Mouse (Mus musculus): ENCODE data around the gene Smdt1. TPM values are rescaled to one million over a fixed set of nuclear protein-coding genes. Genes with fewer than 3 reads are reported as not detected.
A peak's percentile ranks its signal among the peaks of the same experiment; 100 is the strongest.
"Not testable (repeated sequence)": the region's sequence is repeated elsewhere in the genome, so short reads cannot be mapped to it uniquely, and the experiment has no call there.

Smdt1 gene
- total and polyA plus RNA-seq, 2 experiments from 2014 or later = 226 to 352 TPM

GRCm38 (mm10) chr15:82380714-82381062 is 41.9 kb downstream of the Smdt1 start:
- no peak for TF ChIP-seq CTCF (IDR thresholded peaks at IDR 0.05)
- WGBS = 27% methylated on average over 7 of the region's 7 CpGs
- no peaks in the 10 kb centered on the region for H3K9me3 ChIP-seq (ENCODE audit: low read length)
- H3K4me1 ChIP-seq (ENCODE audit: insufficient read depth, low read length) = no peaks in the 10 kb centered on the region
- peak overlapping the region; percentile 52 for H3K4me2 ChIP-seq (ENCODE audit: low read depth, low read length, poor library complexity, severe bottlenecking)
- H3K4me3 ChIP-seq (ENCODE audit: low read depth, low read length) = peak overlapping the region; percentile 26
- no peaks in the 10 kb centered on the region for H3K36me3 ChIP-seq (ENCODE audit: insufficient read depth, low read length)
- ATAC-seq (ENCODE audit: low FRiP score) = no peak
- H3K27ac ChIP-seq (ENCODE audit: low read depth, low read length) = no peak overlapping the region
- no peak for DNase-seq (ENCODE audit: low spot score)
- 0 out of 2 replicates have a peak overlapping the region, but pooled peaks have one; percentile 36 for H3K9ac ChIP-seq (replicated peaks; ENCODE audit: low read length, poor library complexity, severe bottlenecking)
- H3K27me3 ChIP-seq (ENCODE audit: insufficient read depth, low read length) = no peaks in the 10 kb centered on the region

- H3K4me3 ChIP-seq (ENCODE audit: low read depth, low read length) = no peak overlapping the region
- ATAC-seq (ENCODE audit: low FRiP score) (no peak), DNase-seq (ENCODE audit: low spot score) (no peak)
- 90% methylated on average over 2 of the region's 2 CpGs for WGBS
- no peaks in the 10 kb centered on the region for H3K4me1 ChIP-seq (ENCODE audit: insufficient read depth, low read length)
- no peak overlapping the region for H3K4me2 ChIP-seq (ENCODE audit: low read depth, low read length, poor library complexity, severe bottlenecking)
- H3K36me3 ChIP-seq (ENCODE audit: insufficient read depth, low read length) = no peaks in the 10 kb centered on the region
- no peaks in the 10 kb centered on the region for H3K9me3 ChIP-seq (ENCODE audit: low read length)
- H3K9ac ChIP-seq (replicated peaks; ENCODE audit: low read length, poor library complexity, severe bottlenecking) = no peak overlapping the region
- H3K27me3 ChIP-seq (ENCODE audit: insufficient read depth, low read length) = no peaks in the 10 kb centered on the region
- no peak for TF ChIP-seq CTCF (IDR thresholded peaks at IDR 0.05)
- no peak overlapping the region for H3K27ac ChIP-seq (ENCODE audit: low read depth, low read length)
Observed at GRCm38 (mm10) chr15:82382441-82382840, 43.7 kb downstream of the Smdt1 start.

GRCm38 (mm10) chr15:82385729-82386128 is 47.0 kb downstream of the Smdt1 start:
- Histone ChIP-seq H3K27me3 (ENCODE audit: insufficient read depth, low read length) (no peaks in the 10 kb centered on the region), H3K36me3 (ENCODE audit: insufficient read depth, low read length) (no peaks in the 10 kb centered on the region), H3K4me1 (ENCODE audit: insufficient read depth, low read length) (no peaks in the 10 kb centered on the region), H3K27ac (ENCODE audit: low read depth, low read length) (no peak overlapping the region), H3K4me2 (ENCODE audit: low read depth, low read length, poor library complexity, severe bottlenecking) (no peak overlapping the region), H3K9me3 (ENCODE audit: low read length) (no peaks in the 10 kb centered on the region), H3K9ac (replicated peaks; ENCODE audit: low read length, poor library complexity, severe bottlenecking) (no peak overlapping the region), H3K4me3 (ENCODE audit: low read depth, low read length) (no peak overlapping the region)
- WGBS = 97% methylated on average over 2 of the region's 2 CpGs
- ATAC-seq (ENCODE audit: low FRiP score) (no peak), DNase-seq (ENCODE audit: low spot score) (no peak)
- TF ChIP-seq CTCF (IDR thresholded peaks at IDR 0.05) = no peak

GRCm38 (mm10) chr15:82389916-82390315 is 51.2 kb downstream of the Smdt1 start:
- H3K9me3 ChIP-seq (ENCODE audit: low read length); H3K9ac ChIP-seq (replicated peaks; ENCODE audit: low read length, poor library complexity, severe bottlenecking); H3K4me1 ChIP-seq (ENCODE audit: insufficient read depth, low read length); H3K27me3 ChIP-seq (ENCODE audit: insufficient read depth, low read length); DNase-seq (ENCODE audit: low spot score); H3K4me3 ChIP-seq (ENCODE audit: low read depth, low read length); H3K4me2 ChIP-seq (ENCODE audit: low read depth, low read length, poor library complexity, severe bottlenecking); H3K36me3 ChIP-seq (ENCODE audit: insufficient read depth, low read length); H3K27ac ChIP-seq (ENCODE audit: low read depth, low read length); ATAC-seq (ENCODE audit: low FRiP score): not testable (repeated sequence)
- 92% methylated on average over 10 of the region's 10 CpGs for WGBS

- H3K4me1 ChIP-seq (ENCODE audit: insufficient read depth, low read length) = not testable (repeated sequence)
- 81% methylated on average over 2 of the region's 2 CpGs for WGBS
Observed at GRCm38 (mm10) chr15:82393922-82394321, 55.2 kb downstream of the Smdt1 start, which contains the start of gene Cyp2d11. Gene Cyp2d11, minus strand, starts transcription at chr15:82394022.

GRCm38 (mm10) chr15:82395955-82396354 is 57.2 kb downstream of the Smdt1 start:
- H3K4me2 ChIP-seq (ENCODE audit: low read depth, low read length, poor library complexity, severe bottlenecking); H3K4me1 ChIP-seq (ENCODE audit: insufficient read depth, low read length); H3K27me3 ChIP-seq (ENCODE audit: insufficient read depth, low read length); H3K9ac ChIP-seq (replicated peaks; ENCODE audit: low read length, poor library complexity, severe bottlenecking); ATAC-seq (ENCODE audit: low FRiP score); DNase-seq (ENCODE audit: low spot score); H3K27ac ChIP-seq (ENCODE audit: low read depth, low read length); H3K36me3 ChIP-seq (ENCODE audit: insufficient read depth, low read length); H3K9me3 ChIP-seq (ENCODE audit: low read length); H3K4me3 ChIP-seq (ENCODE audit: low read depth, low read length): not testable (repeated sequence)
- 100% methylated on average over 3 of the region's 3 CpGs for WGBS

More at GRCm38 (mm10) chr15:82393922-82394321, 55.2 kb downstream of the Smdt1 start, which contains the start of gene Cyp2d11:
- not testable (repeated sequence) for H3K9me3 ChIP-seq (ENCODE audit: low read length); H3K4me2 ChIP-seq (ENCODE audit: low read depth, low read length, poor library complexity, severe bottlenecking); H3K36me3 ChIP-seq (ENCODE audit: insufficient read depth, low read length); DNase-seq (ENCODE audit: low spot score); ATAC-seq (ENCODE audit: low FRiP score); H3K27ac ChIP-seq (ENCODE audit: low read depth, low read length); H3K9ac ChIP-seq (replicated peaks; ENCODE audit: low read length, poor library complexity, severe bottlenecking); H3K27me3 ChIP-seq (ENCODE audit: insufficient read depth, low read length); H3K4me3 ChIP-seq (ENCODE audit: low read depth, low read length)

Small RNA genes within 50 kb of the gene (microRNA-seq; reads per million reads assigned to microRNA genes)
- gene Mir7684 (ENCODE audit: borderline number of aligned reads) = not detected

Other genes starting within 250 kb of the Smdt1 start
- gene Ccdc134, start 211.0 kb upstream of the Smdt1 start, total RNA-seq (2014; rRNA removed) = 8.4 and 8.7 TPM in 2 replicates
- 6.9 and 7.7 TPM in 2 replicates for gene Ccdc134, start 211.0 kb upstream of the Smdt1 start, polyA plus RNA-seq (2015; fragmentation: Nextera tagmentation; extraction: Ambion mirVana)
- gene Srebf2, start 191.8 kb upstream of the Smdt1 start, total RNA-seq (2014; rRNA removed) = 204 and 245 TPM in 2 replicates
- 141 and 150 TPM in 2 replicates for gene Srebf2, start 191.8 kb upstream of the Smdt1 start, polyA plus RNA-seq (2015; fragmentation: Nextera tagmentation; extraction: Ambion mirVana)
- gene Shisa8, start 126.1 kb upstream of the Smdt1 start, total RNA-seq (2014; rRNA removed) = 6.5 and 7.6 TPM in 2 replicates
- 1.6 and 2.2 TPM in 2 replicates for gene Shisa8, start 126.1 kb upstream of the Smdt1 start, polyA plus RNA-seq (2015; fragmentation: Nextera tagmentation; extraction: Ambion mirVana)
- 0.94 and 2.1 TPM in 2 replicates for gene Tnfrsf13c, start 114.6 kb upstream of the Smdt1 start, total RNA-seq (2014; rRNA removed)
- gene Tnfrsf13c, start 114.6 kb upstream of the Smdt1 start, polyA plus RNA-seq (2015; fragmentation: Nextera tagmentation; extraction: Ambion mirVana) = 0.18 and 0.27 TPM in 2 replicates
- gene Cenpm, start 94.2 kb upstream of the Smdt1 start, total RNA-seq (2014; rRNA removed) = 5.2 and 17.9 TPM in 2 replicates
- gene Cenpm, start 94.2 kb upstream of the Smdt1 start, polyA plus RNA-seq (2015; fragmentation: Nextera tagmentation; extraction: Ambion mirVana) = 10.2 TPM in 2 replicates
- gene 1500009C09Rik, start 86.6 kb upstream of the Smdt1 start, total RNA-seq (2014; rRNA removed) = 139 and 156 TPM in 2 replicates
- 15.4 and 17.9 TPM in 2 replicates for gene 1500009C09Rik, start 86.6 kb upstream of the Smdt1 start, polyA plus RNA-seq (2015; fragmentation: Nextera tagmentation; extraction: Ambion mirVana)
- 480 and 506 TPM in 2 replicates for gene Sept3, start 64.1 kb upstream of the Smdt1 start, total RNA-seq (2014; rRNA removed)
- 369 and 404 TPM in 2 replicates for gene Sept3, start 64.1 kb upstream of the Smdt1 start, polyA plus RNA-seq (2015; fragmentation: Nextera tagmentation; extraction: Ambion mirVana)
- 0.60 and 0.99 TPM in 2 replicates for gene Wbp2nl, start 40.0 kb upstream of the Smdt1 start, total RNA-seq (2014; rRNA removed)
- gene Wbp2nl, start 40.0 kb upstream of the Smdt1 start, polyA plus RNA-seq (2015; fragmentation: Nextera tagmentation; extraction: Ambion mirVana) = 0.11 and 0.23 TPM in 2 replicates
- 36.6 and 38.0 TPM in 2 replicates for gene Naga, start within 50 bp of the Smdt1 start, total RNA-seq (2014; rRNA removed)
- 25.0 and 30.8 TPM in 2 replicates for gene Naga, start within 50 bp of the Smdt1 start, polyA plus RNA-seq (2015; fragmentation: Nextera tagmentation; extraction: Ambion mirVana)
- gene Pheta2, start within 50 bp of the Smdt1 start, total RNA-seq (2014; rRNA removed) = 0.28 and 1.5 TPM in 2 replicates
- 0.82 and 0.88 TPM in 2 replicates for gene Pheta2, start within 50 bp of the Smdt1 start, polyA plus RNA-seq (2015; fragmentation: Nextera tagmentation; extraction: Ambion mirVana)
- 241 and 287 TPM in 2 replicates for gene Ndufa6, start 15.4 kb downstream of the Smdt1 start, total RNA-seq (2014; rRNA removed)
- 481 and 482 TPM in 2 replicates for gene Ndufa6, start 15.4 kb downstream of the Smdt1 start, polyA plus RNA-seq (2015; fragmentation: Nextera tagmentation; extraction: Ambion mirVana)
- gene Cyp2d22, start 41.3 kb downstream of the Smdt1 start, total RNA-seq (2014; rRNA removed) = 1.6 and 2.4 TPM in 2 replicates
- 1.7 and 2.2 TPM in 2 replicates for gene Cyp2d22, start 41.3 kb downstream of the Smdt1 start, polyA plus RNA-seq (2015; fragmentation: Nextera tagmentation; extraction: Ambion mirVana)
- gene Cyp2d11, start 55.1 kb downstream of the Smdt1 start, total RNA-seq (2014; rRNA removed) = not detected in 2 replicates
- not detected in 2 replicates for gene Cyp2d11, start 55.1 kb downstream of the Smdt1 start, polyA plus RNA-seq (2015; fragmentation: Nextera tagmentation; extraction: Ambion mirVana)
- not detected in 2 replicates for gene Cyp2d10, start 68.2 kb downstream of the Smdt1 start, total RNA-seq (2014; rRNA removed)
- gene Cyp2d10, start 68.2 kb downstream of the Smdt1 start, polyA plus RNA-seq (2015; fragmentation: Nextera tagmentation; extraction: Ambion mirVana) = not detected in 2 replicates
- gene Cyp2d9, start 94.5 kb downstream of the Smdt1 start, total RNA-seq (2014; rRNA removed) = not detected in 2 replicates
- gene Cyp2d9, start 94.5 kb downstream of the Smdt1 start, polyA plus RNA-seq (2015; fragmentation: Nextera tagmentation; extraction: Ambion mirVana) = not detected in 2 replicates
- gene Cyp2d12, start 216.1 kb downstream of the Smdt1 start, total RNA-seq (2014; rRNA removed) = not detected in 2 replicates
- not detected in 2 replicates for gene Cyp2d12, start 216.1 kb downstream of the Smdt1 start, polyA plus RNA-seq (2015; fragmentation: Nextera tagmentation; extraction: Ambion mirVana)

Measured in midbrain, postnatal 0 days (tissue).